Mouse (Mus musculus): ENCODE data around the gene Gmds.

The Gmds gene

DNA sequence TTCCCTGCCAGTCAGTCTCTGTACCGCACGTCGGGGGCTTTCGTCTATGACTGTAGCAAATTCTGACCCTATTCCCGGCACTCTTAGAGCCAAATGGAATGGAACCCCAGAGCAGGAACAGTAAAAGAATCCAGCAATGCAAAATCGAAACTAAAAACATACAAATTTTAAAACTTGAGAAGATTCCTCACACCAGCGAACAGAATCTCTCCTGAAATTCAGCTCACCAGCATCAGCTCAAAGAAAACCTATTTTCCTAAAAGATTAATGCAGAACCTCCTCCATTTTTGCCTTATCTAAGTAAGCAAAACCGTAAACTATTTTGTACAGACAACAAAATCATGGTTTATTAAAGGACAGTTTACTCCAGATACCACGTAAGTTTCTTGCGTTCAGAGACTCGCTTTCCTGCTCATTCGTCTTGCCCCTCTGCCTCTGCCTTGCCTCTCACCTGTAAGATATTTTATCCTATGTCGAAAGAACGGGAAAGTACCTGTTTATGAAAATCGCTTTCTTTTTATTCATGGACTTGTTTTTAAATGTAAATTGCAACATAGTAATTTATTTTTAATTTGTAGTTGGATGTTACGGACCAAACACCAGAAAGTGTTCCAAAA, 529.6 kb downstream of the Gmds start:
- no peak for DNase-seq

DNA sequence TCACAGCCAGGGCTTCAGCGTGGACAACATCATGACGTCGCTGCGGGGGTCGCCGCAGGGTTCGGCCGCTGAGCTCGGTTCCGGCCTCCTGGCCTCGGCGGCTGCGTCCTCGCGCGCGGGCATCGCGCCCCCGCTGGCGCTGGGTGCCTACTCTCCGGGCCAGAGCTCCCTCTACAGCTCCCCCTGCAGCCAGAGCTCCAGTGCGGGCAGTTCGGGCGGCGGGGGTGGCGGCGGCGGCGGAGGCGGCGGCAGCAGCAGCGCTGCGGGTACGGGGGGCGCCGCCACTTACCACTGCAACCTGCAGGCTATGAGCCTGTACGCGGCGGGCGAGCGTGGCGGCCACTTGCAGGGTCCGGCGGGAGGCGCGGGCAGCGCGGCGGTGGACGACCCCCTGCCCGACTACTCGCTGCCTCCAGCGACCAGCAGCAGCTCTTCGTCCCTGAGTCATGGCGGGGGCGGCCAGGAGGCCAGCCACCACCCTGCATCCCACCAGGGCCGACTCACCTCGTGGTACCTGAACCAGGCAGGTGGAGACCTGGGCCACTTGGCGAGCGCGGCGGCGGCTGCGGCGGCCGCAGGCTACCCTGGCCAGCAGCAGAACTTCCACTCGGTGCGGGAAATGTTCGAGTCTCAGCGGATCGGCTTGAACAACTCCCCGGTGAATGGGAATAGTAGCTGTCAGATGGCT, 530.3 kb downstream of the Gmds start:
- DNase-seq = peak; percentile 44 to 46

DNA sequence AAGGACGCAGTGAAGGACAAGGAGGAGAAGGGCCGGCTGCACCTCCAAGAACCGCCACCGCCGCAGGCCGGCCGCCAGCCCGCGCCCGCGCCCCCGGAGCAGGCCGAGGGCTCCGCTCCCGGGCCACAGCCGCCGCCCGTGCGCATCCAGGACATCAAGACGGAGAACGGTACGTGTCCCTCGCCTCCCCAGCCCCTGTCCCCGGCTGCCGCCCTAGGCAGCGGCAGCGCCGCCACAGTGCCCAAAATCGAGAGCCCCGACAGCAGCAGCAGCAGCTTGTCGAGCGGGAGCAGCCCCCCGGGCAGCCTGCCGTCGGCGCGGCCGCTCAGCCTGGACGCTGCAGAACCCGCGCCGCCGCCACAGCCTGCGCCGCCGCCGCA, 530.8 kb downstream of the Gmds start:
- peak in 1 of 2 experiments; percentile 37 for DNase-seq

DNA sequence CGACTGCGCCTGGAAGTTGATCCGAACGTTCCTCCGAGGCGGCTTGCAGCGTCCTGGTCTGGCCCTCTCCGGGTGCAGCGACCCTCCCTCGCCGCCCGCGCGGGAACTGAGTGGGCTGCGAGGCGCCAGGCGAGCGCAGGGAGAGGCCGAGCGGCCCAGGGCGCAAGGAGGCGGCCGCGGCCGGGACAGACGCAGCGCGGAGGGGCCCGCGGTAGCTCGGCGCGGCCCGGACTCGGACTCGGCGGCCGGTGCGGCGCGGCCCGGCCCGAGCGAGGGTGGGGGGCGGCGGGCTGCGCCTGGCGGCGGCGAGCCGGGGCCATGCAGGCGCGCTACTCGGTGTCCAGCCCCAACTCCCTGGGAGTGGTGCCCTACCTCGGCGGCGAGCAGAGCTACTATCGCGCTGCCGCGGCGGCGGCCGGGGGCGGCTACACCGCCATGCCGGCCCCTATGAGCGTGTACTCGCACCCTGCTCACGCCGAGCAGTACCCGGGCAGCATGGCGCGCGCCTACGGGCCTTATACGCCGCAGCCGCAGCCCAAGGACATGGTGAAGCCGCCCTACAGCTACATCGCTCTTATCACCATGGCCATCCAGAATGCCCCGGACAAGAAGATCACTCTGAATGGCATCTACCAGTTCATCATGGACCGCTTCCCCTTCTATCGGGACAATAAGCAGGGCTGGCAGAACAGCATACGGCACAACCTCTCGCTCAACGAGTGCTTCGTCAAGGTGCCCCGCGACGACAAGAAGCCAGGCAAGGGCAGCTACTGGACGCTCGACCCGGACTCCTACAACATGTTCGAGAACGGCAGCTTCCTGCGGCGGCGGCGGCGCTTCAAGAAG, 531.4 kb downstream of the Gmds start:
- peak; percentile 27 to 41 for DNase-seq

DNA sequence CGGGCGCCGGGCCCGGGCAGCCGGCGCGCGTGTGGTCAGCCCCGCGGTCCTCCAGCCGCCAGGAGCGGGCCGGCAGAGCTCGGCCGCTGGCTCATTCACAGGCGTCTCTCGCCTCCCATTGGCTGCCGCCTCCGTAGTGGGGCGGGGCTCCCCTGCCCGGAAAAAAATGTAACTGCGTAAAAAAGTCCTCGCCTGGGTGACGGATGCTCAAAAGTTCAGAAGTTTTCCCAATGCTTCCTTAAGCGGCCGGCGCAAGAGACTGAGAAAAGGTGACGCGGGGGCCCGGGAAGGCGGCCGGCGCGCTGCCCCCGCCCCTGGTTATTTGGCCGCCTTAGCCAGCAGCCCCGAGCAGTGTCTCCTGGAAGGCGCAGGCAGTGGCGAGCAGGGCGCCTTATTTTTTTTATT, 532.1 kb downstream of the Gmds start, which contains the start of gene Foxc1:
TSS of gene Foxc1 (plus strand) at position 206 of the 405 bp plus-strand sequence.
- DNase-seq = peak; percentile 85 to 88

DNA sequence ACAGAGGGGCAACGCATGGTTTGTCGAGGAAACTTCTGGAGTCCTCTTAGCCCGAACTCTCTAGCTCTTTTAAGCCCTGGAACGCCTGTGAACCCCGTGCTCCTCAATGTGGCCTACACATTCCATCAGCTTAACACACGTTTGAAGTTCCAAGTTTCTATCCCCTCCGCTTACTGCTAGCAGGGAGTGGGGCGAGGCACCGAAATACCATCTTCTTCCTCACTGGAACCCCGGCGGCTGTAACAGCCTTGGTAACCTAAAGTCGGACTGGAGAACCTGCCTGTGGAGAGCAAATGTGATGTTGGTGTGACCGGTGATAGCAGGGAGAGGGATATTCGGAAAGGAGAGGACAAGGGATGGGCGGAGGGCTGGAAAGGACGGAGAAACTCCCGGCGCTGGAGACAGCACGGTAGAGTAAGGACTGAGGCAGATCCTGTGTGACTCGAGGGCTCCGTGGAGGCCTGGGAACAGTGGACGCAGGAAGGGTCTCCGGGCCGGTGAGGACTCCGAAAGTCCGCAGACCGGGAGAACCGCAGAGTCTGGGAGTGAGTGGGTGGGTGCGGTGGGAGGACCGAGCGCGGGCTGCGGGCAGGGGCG, 532.6 kb downstream of the Gmds start:
- no peak for DNase-seq

DNA sequence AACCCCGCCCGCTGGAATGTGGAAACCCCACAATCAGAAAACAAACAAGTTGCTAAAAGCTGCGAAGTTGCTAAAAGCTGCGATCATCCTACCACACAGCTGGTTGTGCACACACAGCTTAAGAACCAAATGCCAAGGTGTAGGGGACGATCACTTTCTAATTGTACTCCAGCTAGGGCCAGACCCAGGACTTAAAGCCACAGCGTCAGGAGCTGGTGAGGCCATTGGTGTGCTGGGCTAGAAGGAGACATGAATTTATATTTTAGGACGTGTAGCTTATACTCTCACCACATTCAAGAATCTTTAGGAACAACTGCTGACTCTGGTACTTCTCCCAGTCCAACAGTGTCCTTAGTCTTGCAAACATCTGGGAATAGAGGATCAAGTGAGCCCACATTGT, 534.0 kb downstream of the Gmds start:
- no peak for DNase-seq

DNA sequence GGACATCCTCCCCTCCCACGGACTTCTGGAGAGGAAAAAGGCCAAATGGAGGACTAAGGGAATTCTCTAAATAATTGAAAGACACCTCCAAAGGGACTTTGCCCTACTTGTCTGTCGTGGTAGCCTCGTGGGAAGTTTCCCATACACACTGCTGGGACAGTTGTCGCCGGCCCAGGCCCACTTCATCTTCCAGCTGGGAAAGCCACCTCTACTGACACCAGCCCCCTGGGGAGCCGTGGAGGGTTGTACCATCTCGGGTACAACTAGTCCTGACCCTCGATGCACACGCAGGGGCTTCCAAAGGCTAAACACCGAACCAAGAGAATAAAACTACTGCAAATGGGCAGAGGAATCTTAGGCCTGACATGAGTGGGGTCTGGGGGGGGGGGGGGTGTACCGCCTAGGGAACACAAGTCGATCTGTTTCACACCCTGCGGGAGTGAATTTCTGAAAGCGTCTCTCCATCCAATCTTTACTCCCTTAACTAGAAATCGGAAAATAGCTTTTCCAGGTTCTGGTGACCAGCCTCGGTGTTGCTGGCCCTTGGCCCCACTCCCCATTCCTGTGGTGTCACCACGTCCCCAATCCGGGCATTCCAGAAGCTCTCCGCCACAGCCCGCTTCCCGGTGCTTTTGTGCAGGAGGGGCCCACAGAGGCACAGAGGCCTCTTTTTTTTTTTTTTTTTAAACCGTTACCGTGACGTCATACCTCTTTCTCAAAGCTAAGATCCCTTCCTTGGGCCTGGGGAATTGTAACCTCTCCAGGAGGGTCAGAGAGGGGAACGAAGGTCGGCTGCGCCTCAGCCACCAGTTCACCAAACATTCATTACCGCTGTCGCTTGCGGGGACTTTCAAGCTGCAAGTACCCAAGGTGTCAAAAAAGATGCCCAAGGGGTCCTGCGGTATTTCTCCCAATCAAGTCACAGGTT, 535.1 kb downstream of the Gmds start:
- no peak for DNase-seq

DNA sequence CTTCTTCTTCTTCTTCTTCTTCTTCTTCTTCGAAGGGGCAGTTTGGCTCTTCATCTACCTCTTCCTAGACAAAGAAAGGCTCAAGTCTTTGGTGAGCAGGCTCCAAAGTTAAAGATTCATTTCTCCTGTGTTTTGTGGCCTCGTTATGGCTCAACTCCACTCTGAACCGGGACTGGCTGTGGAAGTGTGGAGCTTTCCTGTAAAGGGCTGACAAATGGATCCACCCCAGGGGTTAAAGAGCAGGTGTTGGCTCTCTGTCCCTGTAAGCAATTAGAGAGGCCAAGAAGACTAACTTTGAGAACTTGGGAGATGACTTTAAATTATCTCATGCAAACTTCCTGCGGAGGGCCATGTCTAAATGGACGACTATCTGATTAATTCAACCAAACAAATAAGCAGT, 536.1 kb downstream of the Gmds start:
- DNase-seq = no peak

DNA sequence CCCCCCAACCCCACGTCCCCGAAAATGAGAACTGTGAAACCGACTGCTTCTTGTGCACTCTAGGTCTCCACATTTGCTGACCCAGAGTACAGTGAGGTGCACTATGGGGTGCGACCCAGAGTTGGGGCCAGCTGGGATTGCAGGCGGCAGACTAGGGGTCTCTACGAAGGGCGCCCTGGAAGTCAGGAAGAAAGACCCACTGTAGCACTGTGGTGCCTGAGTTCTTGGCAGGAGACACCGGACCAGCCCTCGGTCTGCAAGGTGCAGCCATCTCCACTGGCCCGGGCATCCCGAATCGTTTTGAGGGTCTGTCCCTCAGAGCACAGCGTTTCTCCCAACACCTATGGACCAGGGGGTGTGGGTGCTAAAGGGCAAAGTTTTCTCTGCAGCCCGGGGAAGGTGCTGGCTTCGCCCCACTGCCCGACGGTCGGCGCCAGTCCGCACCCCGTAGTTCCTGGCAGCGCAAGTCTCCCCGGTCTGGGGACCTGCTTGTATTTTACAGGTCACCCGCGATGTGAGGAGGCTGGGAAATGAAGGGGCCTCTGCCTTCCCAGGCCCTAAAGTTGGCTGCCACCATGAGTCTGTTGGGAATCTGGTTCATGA, 536.7 kb downstream of the Gmds start:
- DNase-seq = no peak

DNA sequence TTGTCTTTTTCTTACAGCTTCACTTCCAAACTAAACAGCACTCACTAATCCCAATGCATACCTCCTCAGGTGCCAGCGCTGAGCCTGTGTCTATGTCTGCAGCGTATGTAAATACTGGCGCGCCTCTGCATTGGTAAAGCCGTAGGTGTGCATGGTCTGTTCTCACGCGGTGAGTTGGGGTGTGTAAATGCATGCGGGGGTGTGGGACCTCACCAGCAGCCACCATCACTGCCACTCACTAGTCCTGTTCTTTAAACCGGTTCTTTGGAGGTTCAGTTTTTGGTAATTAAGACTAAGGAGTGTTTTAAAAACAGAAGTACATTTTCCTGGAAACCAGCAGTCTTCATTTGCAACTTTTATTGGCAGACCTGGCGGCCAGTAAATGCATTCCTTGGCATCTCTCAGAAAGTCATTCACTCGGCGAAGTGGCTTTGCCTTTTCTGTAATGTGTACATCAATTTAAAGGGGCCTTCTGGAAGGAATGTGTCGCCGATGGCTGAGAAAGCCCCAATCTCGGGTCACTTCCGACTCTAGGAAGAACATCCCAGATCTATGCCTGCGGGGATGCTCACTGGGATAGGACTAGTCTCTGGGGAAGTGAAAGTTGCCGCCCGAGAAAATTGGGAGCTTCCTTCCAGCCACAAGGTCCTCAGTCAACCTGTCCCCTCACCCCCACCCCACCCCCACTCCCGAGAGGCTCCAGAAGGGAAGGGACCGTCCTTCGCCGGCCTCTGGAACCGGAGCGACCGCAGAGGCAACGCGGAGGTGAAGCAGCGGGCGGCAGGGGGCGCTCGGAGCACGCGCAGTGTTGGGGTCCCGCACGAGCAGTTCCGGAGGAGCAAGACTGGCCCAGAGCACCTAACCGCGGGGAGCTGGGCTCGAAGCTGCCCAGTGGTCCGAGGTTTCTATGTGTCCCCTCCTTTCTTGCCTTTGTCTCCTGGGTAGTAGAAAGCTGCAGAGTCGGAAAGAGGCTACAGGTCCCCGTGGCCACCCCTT, 537.7 kb downstream of the Gmds start:
- peak; percentile 85 to 89 for DNase-seq

DNA sequence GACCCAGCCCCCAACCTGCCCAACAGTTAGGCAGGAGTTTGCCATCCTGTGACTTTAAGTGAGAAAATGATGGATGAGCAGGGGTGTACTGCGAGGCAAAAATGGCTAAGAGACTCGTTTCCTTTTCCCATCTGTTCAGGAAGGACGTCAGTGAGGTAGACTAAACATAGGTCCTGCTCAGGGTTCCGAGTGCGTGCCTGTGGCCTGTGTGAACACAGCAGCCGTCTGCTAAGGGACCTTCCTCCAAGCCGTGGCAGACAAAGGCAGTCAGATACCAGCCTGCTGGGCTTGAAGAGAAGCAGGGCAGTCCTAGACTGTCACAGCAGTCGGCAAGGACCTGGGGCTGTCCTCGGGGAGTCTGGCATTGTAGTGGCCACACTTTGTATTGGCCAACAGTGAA, 540.5 kb downstream of the Gmds start:
- peak; percentile 41 to 65 for DNase-seq

DNA sequence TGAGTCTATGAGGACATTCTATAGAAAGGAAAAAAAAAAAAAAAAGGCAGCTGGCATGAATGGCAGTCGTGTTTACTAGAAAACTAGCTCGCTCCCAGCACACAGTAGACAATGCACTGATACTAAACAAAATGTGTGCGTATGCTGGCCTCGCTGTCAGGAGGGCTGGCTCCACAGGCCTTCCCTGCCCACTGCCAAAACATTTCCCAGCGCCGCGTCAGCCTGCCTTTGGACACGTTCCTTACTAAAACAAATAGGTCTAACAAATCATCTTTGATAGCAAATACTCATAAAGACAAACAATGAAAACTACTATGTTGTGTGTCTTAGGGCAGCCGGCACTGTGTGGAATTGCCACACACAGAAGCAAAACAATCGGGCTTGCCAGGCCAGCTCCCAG, 541.2 kb downstream of the Gmds start:
- no peak for DNase-seq

DNA sequence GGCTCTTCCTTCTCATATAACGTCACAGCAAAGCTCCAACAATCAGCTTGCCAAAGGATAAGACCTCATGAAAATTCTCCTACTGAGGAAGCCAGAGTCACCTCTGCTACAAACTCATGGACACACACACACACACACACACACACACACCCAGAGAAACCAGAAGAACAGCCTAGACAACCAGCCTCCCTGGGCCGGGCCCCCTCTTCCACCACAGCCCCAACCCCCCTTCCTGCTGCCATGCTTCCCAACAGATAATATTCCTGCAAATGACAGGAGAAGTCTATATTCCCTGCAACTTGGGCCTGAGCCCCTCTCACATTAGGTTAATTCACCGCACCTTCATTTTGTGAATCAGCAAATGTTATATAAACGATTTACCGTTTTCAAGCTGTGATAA, 545.4 kb downstream of the Gmds start:
- DNase-seq = no peak

DNA sequence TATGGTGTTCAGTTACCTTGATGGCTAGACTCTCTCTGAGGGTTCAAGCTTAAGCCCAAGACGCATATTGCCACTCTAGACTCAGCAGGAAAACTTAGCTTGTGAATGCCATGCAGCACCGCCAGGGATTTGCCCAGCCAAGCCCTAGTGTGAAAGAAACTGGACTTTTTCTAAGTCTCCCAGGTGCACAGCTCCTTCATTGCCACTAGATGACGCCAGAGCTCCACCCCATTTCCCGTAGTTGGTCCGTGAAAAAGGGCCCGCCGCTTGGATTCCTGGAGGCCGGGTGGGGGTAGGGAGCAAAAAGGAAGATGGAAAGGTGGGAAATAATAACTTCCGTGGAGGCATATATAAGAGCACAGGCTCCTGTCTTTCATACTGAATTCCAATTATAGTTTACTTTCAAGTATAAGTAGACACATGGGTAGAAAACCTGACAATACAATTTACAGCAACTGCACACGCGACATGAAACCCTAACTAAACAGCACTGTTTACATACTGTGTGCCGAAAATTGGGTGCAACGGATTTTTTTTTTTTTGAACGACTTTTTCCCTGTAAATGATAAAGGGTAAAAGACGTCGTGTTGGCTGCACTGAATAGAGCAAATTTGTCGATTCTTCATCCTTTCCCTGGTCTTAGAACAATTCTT, 545.9 kb downstream of the Gmds start:
- DNase-seq = peak in 1 of 2 experiments; percentile 63

DNA sequence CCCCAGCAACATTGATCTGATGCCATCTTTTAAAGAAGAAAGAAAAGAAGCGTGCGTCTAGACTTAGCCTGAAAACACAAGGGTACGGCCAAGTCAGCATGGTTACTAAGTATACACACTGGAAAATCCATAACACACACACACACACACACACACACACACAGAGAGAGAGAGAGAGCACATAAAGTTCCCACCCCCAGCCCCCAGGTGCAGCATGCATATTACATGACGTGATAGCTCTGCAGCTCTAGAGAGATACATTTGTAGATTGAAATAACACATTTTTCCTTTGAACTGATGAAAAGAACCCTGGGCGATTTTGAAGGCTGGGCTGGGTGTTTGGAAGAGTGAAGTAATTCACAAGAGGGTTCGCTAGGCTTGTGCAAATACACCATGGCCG, 553.8 kb downstream of the Gmds start:
- DNase-seq = no peak

DNA sequence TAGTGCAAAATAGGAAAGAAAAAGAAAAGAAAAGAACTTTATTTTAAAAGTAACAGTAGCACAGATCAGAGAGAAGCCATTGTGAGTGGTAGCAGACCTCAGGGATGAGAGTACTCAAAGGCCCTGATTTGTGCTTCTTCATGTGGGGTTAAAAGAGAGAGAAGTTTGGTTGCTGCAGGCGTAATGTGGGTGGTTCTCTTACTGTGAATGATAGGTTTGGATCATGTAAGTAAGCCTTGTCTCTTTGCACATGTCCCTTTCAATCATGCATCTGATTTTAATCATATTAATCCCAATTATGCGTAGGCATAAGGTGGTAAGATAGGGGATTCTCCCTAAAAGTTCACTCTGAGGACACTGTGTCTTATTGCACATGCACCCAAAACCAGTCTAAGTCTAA, 556.5 kb downstream of the Gmds start:
- no peak for DNase-seq

DNA sequence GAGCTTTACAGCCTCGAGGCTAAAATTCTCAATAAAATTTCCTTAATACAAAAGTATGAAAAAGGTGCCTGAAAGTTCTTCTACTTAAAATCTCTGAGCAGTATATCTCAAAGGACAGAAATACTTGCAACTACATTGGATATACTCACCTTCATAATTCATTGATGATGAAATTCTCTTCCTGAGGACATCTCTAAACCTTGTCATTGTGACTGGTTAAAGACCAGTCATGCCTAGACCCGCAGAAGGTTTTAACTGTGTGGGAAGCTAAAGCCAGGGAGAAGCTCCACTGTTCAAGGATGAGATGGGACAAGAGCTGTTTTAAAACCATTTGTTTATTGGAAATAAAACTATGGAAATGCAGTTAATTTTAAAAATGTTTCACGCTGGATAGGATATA, 558.2 kb downstream of the Gmds start:
- DNase-seq = no peak

DNA sequence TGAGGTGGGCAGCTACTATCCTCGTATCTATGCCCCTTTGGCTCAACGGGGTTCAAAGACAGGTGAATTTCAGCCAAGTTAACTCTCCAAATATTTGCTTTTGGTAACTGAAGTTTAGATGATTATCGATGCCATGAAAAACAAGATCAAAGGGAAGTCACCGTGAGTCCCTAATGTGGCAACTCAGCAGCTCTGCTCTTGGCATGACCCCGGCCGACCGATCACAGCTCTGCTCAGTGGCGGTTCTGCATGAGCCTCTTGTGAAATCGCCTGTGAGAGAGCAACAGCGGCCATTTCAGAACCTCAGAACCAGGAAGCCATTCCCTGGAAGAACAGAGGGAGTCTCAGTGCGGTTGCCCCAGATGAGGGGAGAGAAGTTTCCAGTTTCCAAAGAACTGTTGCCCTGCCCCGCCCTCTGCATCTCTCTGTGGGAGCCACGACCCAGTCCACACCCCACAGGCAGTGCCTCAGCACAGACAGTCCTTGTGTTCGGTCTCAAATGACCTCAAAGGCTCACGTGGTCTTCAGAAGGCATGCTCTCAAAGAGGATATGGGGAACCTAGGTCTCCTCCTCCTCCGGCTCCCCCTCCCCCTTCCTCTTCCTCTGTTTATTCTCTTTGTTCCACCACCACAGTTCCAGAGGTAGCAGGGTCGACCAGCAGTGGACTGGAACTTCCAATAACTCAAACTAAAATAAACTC, 559.1 kb downstream of the Gmds start:
- DNase-seq = no peak
